Mouse (Mus musculus): ENCODE data around the gene Pdcd7.

DNA sequence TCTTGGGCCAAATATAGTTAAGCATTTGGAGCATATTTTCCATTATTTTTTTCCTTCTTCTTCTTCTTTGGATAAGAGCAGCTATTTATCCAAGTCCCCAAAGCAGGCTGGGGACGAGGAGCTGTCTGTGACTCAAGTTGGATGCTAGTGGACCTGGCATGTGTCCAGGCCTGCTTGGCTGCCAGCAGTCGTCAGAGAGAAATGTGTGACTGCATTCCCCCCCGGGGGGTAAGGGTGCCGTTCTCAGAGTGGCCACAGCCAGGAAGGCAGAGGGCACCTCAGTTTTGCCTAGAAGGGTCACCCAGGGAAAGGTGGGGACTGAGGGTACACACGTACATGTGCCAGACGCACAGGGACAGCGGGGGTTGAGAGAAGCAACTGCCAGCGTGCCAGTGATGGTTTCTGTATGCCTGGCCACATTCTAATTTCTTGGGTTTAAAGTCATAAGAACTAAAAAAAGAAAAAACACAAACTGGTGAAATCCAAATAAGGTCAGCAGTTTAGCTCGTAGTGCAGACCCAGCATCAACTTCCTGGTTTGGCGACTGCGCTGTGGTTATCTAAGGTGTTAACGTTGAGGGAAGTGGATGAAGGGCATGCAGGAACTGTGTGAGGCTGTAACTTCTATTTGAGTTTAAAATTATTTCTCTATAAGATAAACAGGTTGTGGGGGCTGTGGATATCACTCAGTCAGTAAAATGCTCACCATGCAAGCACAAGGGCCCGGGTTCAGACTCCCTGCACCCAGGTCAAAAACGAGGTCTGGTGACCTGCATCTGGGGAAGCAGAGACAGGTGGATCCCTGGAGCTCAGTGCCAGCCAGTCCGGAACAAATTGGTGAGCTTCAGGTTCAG lies 58.7 kb downstream of the Pdcd7 start:
- TF ChIP-seq GATA1 (IDR thresholded peaks at IDR 0.05; ENCODE audit: low read length) (no peak), TAL1 (IDR thresholded peaks at IDR 0.05; ENCODE audit: low read length) (no peak)

Data from erythroblast, embryonic 14.5 days (primary cell).